Mouse (Mus musculus) hindbrain, embryonic 11.5 days (tissue): ENCODE measurements around the gene Fos. TPM values are rescaled to one million over a fixed set of nuclear protein-coding genes. Genes with fewer than 3 reads are reported as not detected.

Experiments
- ATAC-seq: fragments of 200-750 bp; cut with Nextera tagmentation; 2 replicates; pipeline ENCODE4 v1.8.0; 2017; ENCODE audit warnings: mild to moderate bottlenecking, moderate TSS enrichment, moderate library complexity; ENCODE audit not compliant: low FRiP score
- DNase-seq: peaks from one replicate; pipeline ENCODE4 v3.0.0-alpha.2; 2015; ENCODE audit warnings: low spot score
- H3K27ac ChIP-seq: fragments of 300-500 bp; sonication (generic); 2 replicates; pipeline ENCODE4 v1.5.1; 2014; ENCODE audit warnings: mild to moderate bottlenecking, low read depth, low read length
- H3K27me3 ChIP-seq: fragments of 300-500 bp; sonication (generic); 2 replicates; pipeline ENCODE4 v1.6.1; 2014; ENCODE audit warnings: mild to moderate bottlenecking, low read length, moderate library complexity, mixed read lengths; ENCODE audit not compliant: control insufficient read depth, insufficient read depth
- H3K36me3 ChIP-seq: fragments of 300-500 bp; sonication (generic); 2 replicates; pipeline ENCODE4 v1.6.1; 2014; ENCODE audit warnings: mild to moderate bottlenecking, low read length, moderate library complexity, mixed read lengths; ENCODE audit not compliant: control insufficient read depth, insufficient read depth
- H3K4me1 ChIP-seq: fragments of 300-500 bp; sonication (generic); replicated peaks from 2 replicates; pipeline ENCODE4 v1.6.1; 2014; ENCODE audit warnings: low read length, mixed read lengths; ENCODE audit not compliant: control insufficient read depth, insufficient read depth
- H3K4me2 ChIP-seq: fragments of 300-500 bp; sonication (generic); replicated peaks from 2 replicates; pipeline ENCODE4 v1.6.1; 2014; ENCODE audit warnings: mild to moderate bottlenecking, low read depth, low read length
- H3K4me3 ChIP-seq: fragments of 300-500 bp; sonication (generic); 2 replicates; pipeline ENCODE4 v1.5.1; 2014; ENCODE audit warnings: low read depth, low read length
- H3K9ac ChIP-seq: fragments of 300-500 bp; sonication (generic); 2 replicates; pipeline ENCODE4 v1.6.1; 2014; ENCODE audit warnings: low read depth, low read length
- H3K9me3 ChIP-seq: fragments of 300-500 bp; sonication (generic); 2 replicates; pipeline ENCODE4 v1.6.1; 2016; ENCODE audit warnings: low read length; ENCODE audit not compliant: control insufficient read depth
- WGBS: fragments of 180-500 bp; shearing (Covaris S2); extraction: QIAGEN DNeasy Blood & Tissue Kit; methylation state at CpG from one replicate; pipeline ENCODE4 v1.1.7; 2014; 5-methylcytosine and 5-hydroxymethylcytosine counted together
- polyA plus RNA-seq: library from polyadenylated mRNA; unstranded; fragments of >200 nt; fragmentation: Nextera tagmentation; extraction: Ambion mirVana; gene quantifications from 2 replicates; pipeline ENCODE4 v1.2.1, GENCODE M21; 2014

Gene Fos
- polyA plus RNA-seq, 1 experiment from 2014 or later = 1.4 TPM

DNA sequence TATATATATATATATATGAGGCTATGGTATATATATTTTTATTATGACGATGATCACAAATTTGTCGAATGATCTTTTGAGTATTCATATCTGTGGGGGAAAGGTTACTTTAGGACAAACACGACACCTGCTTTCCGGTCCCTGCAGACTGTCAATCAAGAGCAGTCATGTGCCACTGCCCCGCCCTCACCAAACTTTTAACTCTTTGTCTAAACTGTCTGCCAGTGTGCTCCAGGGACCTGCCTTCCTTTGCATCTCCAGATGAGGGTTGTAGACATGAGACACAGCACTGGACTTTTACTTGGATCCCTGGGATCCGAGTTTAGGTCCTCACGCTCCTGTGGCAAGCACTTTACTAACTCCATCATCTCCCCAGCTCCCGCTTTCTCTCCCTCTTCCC lies 25.3 kb downstream of the Fos start:
- Histone ChIP-seq H3K4me2 (no peak overlapping the region), H3K9ac (no peak overlapping the region), H3K36me3 (no peaks in the 10 kb centered on the region), H3K9me3 (no peaks in the 10 kb centered on the region), H3K4me1 (no peaks in the 10 kb centered on the region), H3K4me3 (no peak overlapping the region), H3K27ac (no peak overlapping the region), H3K27me3 (no peaks in the 10 kb centered on the region)
- ATAC-seq (no peak), DNase-seq (no peak)
- 79% methylated on average over 8 of the region's 8 CpGs for WGBS

DNA sequence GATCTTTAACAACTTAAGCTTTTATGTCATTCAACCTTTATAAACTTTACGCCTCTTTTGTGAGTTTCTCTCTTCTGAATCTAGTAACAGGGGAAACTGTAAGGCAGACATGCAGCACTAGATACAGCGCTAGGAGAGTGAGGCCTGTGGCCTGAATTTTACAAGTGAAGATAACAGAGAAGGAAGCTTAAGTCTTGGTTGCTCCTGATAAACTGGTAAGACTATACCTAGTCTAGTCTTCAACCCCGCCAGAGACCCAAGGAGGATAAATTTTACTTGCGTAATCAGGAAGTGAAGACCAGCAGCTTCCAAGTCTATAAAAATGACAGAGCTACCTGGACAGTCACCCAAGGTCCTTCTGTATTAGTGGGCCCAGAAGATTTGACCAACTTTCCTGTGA lies 29.0 kb downstream of the Fos start:
- H3K9ac ChIP-seq = no peak overlapping the region
- H3K27ac ChIP-seq = no peak overlapping the region
- no peak overlapping the region for H3K4me2 ChIP-seq
- 90% methylated on average over 4 of the region's 4 CpGs for WGBS
- H3K4me1 ChIP-seq = no peaks in the 10 kb centered on the region
- H3K4me3 ChIP-seq = no peak overlapping the region
- H3K36me3 ChIP-seq = no peaks in the 10 kb centered on the region
- no peaks in the 10 kb centered on the region for H3K27me3 ChIP-seq
- no peaks in the 10 kb centered on the region for H3K9me3 ChIP-seq
- DNase-seq (no peak), ATAC-seq (no peak)

DNA sequence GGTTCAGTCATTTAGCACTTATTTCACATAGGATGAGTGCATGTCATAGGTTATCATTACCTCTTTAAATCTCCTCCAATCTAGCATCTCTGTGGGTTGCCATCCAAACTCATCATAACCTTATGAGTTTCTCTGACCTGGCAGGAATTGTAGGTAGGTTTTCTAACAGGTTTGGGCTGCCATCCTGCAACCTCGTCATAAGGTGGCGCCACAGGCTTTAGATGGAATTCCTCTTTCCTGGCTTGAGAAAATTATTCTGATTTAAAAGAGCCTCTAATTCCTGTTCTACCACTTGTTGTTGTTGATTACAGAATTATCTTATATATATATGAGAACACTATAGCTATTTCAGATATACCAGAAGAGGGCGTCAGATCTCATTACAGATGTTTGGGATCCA lies 34.5 kb downstream of the Fos start:
- Histone ChIP-seq H3K27ac (no peak overlapping the region), H3K9me3 (no peaks in the 10 kb centered on the region), H3K27me3 (no peaks in the 10 kb centered on the region), H3K9ac (no peak overlapping the region), H3K4me3 (no peak overlapping the region), H3K36me3 (no peaks in the 10 kb centered on the region), H3K4me2 (no peak overlapping the region), H3K4me1 (no peaks in the 10 kb centered on the region)
- 27% methylated on average over 3 of the region's 3 CpGs for WGBS
- ATAC-seq (no peak), DNase-seq (peak; percentile 54)

DNA sequence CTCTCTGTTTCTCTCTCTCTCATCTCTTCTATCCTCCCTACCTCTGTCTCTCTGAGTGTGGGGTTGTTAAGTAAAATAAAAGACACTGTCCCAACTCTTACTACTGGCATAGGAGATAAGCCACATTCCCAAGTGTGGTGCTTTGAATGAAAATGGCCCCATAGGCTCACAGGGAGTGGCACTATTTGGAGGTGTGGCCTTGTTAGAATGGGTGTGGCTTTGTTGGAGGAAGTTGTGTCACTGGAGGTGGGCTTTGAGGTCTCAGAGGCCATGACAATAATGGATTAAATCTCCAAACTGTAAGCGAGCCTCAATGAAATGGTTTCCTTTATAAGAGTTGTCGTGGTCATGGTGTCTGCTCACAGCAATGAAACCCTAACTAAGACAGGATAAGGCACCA lies 36.3 kb downstream of the Fos start:
- WGBS = 96% methylated on average over 2 of the region's 2 CpGs
- Histone ChIP-seq H3K27me3 (no peaks in the 10 kb centered on the region), H3K36me3 (no peaks in the 10 kb centered on the region), H3K4me3 (no peak overlapping the region), H3K9ac (no peak overlapping the region), H3K27ac (no peak overlapping the region), H3K9me3 (no peaks in the 10 kb centered on the region), H3K4me1 (no peaks in the 10 kb centered on the region), H3K4me2 (no peak overlapping the region)
- ATAC-seq (no peak), DNase-seq (no peak)

- H3K27ac ChIP-seq = no peak overlapping the region
- ATAC-seq = no peak
- H3K9me3 ChIP-seq = no peaks in the 10 kb centered on the region
- H3K4me2 ChIP-seq = no peak overlapping the region
- no peaks in the 10 kb centered on the region for H3K36me3 ChIP-seq
- H3K4me1 ChIP-seq = no peaks in the 10 kb centered on the region
- WGBS = 76% methylated on average over 6 of the region's 6 CpGs
- DNase-seq = no peak
- H3K4me3 ChIP-seq = no peak overlapping the region
- H3K9ac ChIP-seq = no peak overlapping the region
- H3K27me3 ChIP-seq = no peaks in the 10 kb centered on the region
Measured at GRCm38 (mm10) chr12:85513789-85514447, 40.2 kb downstream of the Fos start.

- DNase-seq (no peak), ATAC-seq (no peak)
- WGBS = 59% methylated on average over 5 of the region's 5 CpGs
- H3K9ac ChIP-seq = no peak overlapping the region
- H3K4me2 ChIP-seq = no peak overlapping the region
- no peaks in the 10 kb centered on the region for H3K27me3 ChIP-seq
- no peaks in the 10 kb centered on the region for H3K36me3 ChIP-seq
- no peaks in the 10 kb centered on the region for H3K9me3 ChIP-seq
- no peak overlapping the region for H3K27ac ChIP-seq
- no peak overlapping the region for H3K4me3 ChIP-seq
- no peaks in the 10 kb centered on the region for H3K4me1 ChIP-seq
Measured at GRCm38 (mm10) chr12:85514958-85515357, 41.3 kb downstream of the Fos start.

DNA sequence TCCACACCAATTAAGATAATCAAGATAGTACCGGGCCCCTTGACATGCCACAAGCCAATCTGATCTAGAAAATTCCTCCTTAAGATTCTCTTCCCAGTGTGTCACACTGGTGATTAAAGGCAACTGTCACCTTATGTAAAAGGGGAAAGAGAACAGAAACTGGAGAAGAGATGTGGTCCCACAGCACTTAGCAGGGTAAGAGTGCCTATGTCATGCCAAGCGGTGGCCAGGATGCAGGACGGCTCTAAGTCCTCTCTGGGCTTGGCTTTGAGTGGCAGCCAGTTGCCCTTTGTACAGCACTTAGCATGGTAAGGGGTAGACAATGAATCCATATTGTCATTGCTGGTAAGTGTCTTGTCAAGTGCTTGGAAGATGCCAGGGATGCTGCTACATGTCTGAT lies 42.2 kb downstream of the Fos start:
- ATAC-seq = no peak
- WGBS = 90% methylated on average over 3 of the region's 3 CpGs
- no peak overlapping the region for H3K27ac ChIP-seq

GRCm38 (mm10) chr12:85517339-85517738 lies 43.6 kb downstream of the Fos start:
- Histone ChIP-seq H3K4me3 (no peak overlapping the region), H3K9ac (no peak overlapping the region), H3K27ac (no peak overlapping the region), H3K27me3 (no peaks in the 10 kb centered on the region), H3K4me2 (no peak overlapping the region), H3K36me3 (no peaks in the 10 kb centered on the region), H3K4me1 (no peaks in the 10 kb centered on the region), H3K9me3 (no peaks in the 10 kb centered on the region)
- no peak for DNase-seq
- no peak for ATAC-seq
- 92% methylated on average over 13 of the region's 13 CpGs for WGBS

More for the DNA sequence above, 42.2 kb downstream of the Fos start:
- no peaks in the 10 kb centered on the region for H3K9me3 ChIP-seq
- H3K4me2 ChIP-seq = no peak overlapping the region
- DNase-seq = no peak
- no peak overlapping the region for H3K4me3 ChIP-seq
- no peaks in the 10 kb centered on the region for H3K4me1 ChIP-seq
- no peaks in the 10 kb centered on the region for H3K36me3 ChIP-seq
- H3K27me3 ChIP-seq = no peaks in the 10 kb centered on the region
- no peak overlapping the region for H3K9ac ChIP-seq

DNA sequence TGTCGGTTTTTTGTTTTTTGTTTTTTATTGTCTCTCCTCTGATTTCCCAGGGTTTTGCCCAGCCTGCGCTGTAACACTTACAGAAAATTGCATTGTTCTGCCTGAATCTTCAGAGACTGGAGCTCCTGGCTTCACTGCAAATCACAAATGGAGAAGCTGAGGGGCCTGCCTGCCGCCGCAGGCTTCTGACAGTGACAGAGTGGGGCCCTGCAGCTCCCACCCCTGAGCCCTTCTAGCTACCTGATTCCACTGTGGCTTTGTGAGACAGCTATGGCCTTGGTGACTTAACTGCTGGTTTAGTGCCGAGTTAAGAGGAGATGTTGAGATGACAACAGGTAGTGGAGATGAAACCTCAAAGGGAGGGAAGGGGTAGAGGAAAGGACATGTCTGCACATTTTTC lies 44.3 kb downstream of the Fos start:
- no peak for ATAC-seq
- no peak overlapping the region for H3K4me3 ChIP-seq

More for the DNA sequence above, 44.3 kb downstream of the Fos start:
- Histone ChIP-seq H3K4me1 (no peaks in the 10 kb centered on the region), H3K9me3 (no peaks in the 10 kb centered on the region), H3K9ac (no peak overlapping the region), H3K27me3 (no peaks in the 10 kb centered on the region), H3K4me2 (no peak overlapping the region), H3K36me3 (no peaks in the 10 kb centered on the region), H3K27ac (no peak overlapping the region)
- WGBS = 75% methylated on average over 5 of the region's 5 CpGs
- DNase-seq = no peak
